Mouse (Mus musculus) lung, postnatal 14 days (tissue): ENCODE measurements at regions not wholly inside any gene's neighbourhood (a gene's known extent, or its start where the extent isn't known, plus 50 kb on each side); places are given as distances from the start of the nearest gene placed in this dataset.
"Not testable (repeated sequence)": the region's sequence is repeated elsewhere in the genome, so short reads cannot be mapped to it uniquely, and the experiment has no call there.

Source experiments
- DNase-seq: peaks from one replicate; pipeline ENCODE4 v3.0.0; 2021

GRCm38 (mm10) chr11:121894801-121895200, 64.8 kb downstream of the Ptchd3 start:
- no peak for DNase-seq

- DNase-seq: not testable (repeated sequence)
Measured at GRCm38 (mm10) chr11:121904393-121904792, 74.3 kb downstream of the Ptchd3 start.

GRCm38 (mm10) chr11:121924631-121925030, 94.6 kb downstream of the Ptchd3 start:
- DNase-seq: not testable (repeated sequence)

GRCm38 (mm10) chr11:121925043-121925442, 95.0 kb downstream of the Ptchd3 start:
- not testable (repeated sequence) for DNase-seq

GRCm38 (mm10) chr11:121951726-121952125, 121.7 kb downstream of the Ptchd3 start:
- peak; percentile 20 for DNase-seq

- not testable (repeated sequence) for DNase-seq
Measured at GRCm38 (mm10) chr11:121956367-121957235, 126.6 kb downstream of the Ptchd3 start.

- not testable (repeated sequence) for DNase-seq
Measured at GRCm38 (mm10) chr11:121958735-121959134, 128.7 kb downstream of the Ptchd3 start.

- not testable (repeated sequence) for DNase-seq
Measured at GRCm38 (mm10) chr11:121964111-121964510, 134.1 kb downstream of the Ptchd3 start.

GRCm38 (mm10) chr11:121965911-121966310, 135.9 kb downstream of the Ptchd3 start:
- DNase-seq: not testable (repeated sequence)
